Mouse (Mus musculus) heart, adult 2 months (tissue): ENCODE data around the gene Cirbp.

ENCODE experiments used
- CTCF ChIP-seq: fragments of 200-600 bp; IDR thresholded peaks from 2 replicates; pipeline ENCODE4 v1.8.1; 2022; ENCODE audit warnings: antibody characterized with exemption, mild to moderate bottlenecking, moderate library complexity
- EP300 ChIP-seq: fragments of 200-500 bp; IDR thresholded peaks from 2 replicates; pipeline ENCODE4 v1.6.1; 2011; ENCODE audit warnings: low read depth, low read length, control low read depth; ENCODE audit not compliant: insufficient read depth
- POLR2A ChIP-seq: fragments of 200-500 bp; IDR thresholded peaks from 2 replicates; pipeline ENCODE4 v1.6.1; 2011; ENCODE audit warnings: mild to moderate bottlenecking, low read depth, low read length, control low read depth; ENCODE audit not compliant: insufficient read depth

GRCm38 (mm10) chr10:80165392-80166128 lies at the start of gene Cirbp:
- no peak; the same call in 1 of the 2 replicates for TF ChIP-seq CTCF
- no peak for TF ChIP-seq POLR2A
- TF ChIP-seq EP300 = no peak
